Mouse (Mus musculus) cerebellum, adult 11-12 months (tissue): ENCODE results near the gene Rnf34.

Source experiments
- DNase-seq: peaks from one replicate; pipeline ENCODE4 v3.0.0; 2022

Rnf34 gene

DNA sequence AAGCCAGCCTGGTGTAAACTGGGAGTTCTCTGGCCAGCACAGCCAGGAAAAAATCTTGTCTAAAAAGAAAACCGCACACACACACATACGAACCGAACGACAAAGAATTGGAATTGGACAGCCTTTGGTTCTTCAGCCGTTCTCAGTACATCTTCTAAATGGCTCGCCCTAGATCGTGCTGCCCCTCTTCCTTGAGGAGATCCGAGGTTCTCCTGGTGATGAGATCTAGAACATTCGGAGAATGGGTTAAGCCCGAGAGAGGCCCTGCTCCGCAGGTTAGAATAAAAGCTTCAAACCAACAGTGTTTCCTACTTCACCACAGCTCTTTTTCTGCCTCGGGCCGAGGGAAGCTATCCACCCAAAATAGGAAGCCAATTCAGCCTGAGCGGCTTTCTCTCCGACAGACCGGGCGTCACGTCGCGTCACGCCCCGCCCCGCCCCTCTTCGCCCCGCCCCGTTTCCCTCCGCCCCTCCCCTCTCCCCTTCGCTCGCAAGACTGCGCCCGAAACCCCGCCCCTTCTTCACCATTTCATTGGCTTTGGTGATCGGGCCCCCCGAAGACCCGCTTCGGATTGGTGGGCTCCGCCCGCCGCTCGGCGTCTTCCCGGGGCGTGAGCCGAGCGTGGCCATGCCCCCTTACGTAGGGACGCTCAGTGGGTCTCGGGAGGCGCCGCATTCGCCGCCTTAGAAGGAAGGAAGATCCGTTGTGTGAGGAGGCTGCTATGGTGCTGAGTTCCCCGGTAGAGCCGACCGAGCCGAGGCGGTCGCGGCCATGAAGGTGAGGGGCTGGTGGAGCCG lies at the start of gene Rnf34:
Gene Rnf34 (plus strand): TSS at position 528 of the 798 bp plus-strand sequence.
- peak; percentile 99 for DNase-seq

DNA sequence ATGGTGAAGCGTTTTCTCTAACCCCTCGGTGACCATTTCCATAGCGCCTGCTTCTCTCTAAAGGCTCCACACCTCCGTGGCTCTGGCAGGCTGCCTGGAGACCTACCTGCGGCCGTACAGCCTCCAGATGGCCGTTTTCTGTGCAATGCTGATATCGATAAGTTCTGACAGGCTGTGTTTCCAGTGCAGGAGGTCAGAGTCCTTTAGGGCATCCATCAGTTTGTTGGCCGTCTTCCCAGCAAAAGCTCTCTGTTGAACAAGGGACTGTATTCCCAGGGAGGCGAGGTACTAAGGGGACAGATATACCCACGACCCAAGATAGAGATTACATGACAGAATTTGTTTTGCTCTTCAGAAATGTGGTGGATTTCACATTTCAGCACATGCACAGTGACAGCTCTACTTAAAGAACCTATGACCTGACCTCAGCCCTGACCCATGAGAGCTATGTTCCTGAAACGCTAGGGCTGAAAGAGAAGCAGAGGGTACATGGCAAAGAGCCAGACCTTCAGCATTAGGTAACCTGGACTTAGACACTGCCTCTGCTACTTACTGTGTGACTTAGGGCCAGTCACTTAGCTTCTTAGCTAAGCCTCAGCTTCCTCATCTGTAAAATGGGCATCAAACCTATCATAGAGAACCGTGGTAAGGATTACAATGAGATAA lies 49.4 kb upstream of the Rnf34 start:
- DNase-seq, result peak; percentile 82

DNA sequence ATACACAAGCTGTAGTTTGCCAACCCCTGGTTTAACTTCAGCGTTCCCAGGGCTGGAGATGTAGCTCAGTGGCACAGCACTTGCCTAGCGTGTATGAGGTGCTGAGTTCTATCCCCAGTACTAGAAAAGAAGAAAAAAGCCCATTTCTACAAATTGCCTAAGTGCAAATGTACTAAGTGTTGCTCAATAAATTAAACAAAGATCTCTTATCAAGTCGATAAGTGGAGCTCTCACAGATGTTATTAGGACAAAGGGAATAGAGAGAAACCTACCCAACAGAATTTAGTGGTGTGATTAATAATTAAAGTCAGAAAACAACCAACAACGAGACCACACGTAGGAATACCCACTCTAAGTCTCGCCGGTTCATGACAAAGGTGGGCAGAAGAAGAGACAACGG lies 48.2 kb upstream of the Rnf34 start:
- no peak for DNase-seq

GRCm38 (mm10) chr5:122802706-122803105 lies 47.1 kb upstream of the Rnf34 start:
- DNase-seq, result no peak

DNA sequence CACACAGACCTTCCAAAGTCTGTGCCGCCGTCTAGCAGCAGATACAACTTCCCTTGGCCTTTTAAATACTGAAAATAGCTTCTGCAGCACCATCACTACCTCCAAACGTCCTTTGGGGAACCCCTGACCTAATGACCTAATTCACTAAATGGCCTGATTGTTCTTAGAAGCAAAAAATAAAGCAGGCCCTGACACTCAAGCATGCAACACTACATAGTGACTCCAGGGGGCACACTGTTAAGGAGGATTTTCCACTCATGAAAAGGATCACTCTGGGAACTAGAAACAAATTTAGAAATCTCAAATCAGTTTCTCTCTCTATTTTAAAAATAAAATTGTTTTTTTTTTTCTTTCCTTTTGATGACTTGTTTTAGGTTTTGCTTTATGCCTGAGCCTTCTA lies 44.3 kb upstream of the Rnf34 start:
- DNase-seq, result no peak

GRCm38 (mm10) chr5:122811364-122812079 lies 38.3 kb upstream of the Rnf34 start:
- DNase-seq, result no peak

DNA sequence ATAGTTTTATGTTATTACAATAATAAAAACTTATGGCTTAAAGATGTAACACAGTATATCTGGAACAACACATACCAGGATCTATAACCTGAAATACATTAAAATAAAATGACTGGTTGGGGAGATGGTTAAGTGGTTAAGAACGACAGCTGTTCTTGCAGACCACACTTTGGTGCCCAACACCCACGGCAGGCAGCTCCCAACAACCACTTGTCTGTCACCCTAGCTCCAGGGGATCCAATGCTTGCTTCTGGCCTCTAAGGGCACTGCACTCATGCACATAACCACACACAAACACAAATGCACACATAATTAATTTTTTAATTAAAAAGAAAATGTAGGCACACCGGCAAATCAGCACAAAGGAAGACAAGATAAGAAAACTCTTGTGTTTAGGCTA lies 37.1 kb upstream of the Rnf34 start:
- no peak for DNase-seq

DNA sequence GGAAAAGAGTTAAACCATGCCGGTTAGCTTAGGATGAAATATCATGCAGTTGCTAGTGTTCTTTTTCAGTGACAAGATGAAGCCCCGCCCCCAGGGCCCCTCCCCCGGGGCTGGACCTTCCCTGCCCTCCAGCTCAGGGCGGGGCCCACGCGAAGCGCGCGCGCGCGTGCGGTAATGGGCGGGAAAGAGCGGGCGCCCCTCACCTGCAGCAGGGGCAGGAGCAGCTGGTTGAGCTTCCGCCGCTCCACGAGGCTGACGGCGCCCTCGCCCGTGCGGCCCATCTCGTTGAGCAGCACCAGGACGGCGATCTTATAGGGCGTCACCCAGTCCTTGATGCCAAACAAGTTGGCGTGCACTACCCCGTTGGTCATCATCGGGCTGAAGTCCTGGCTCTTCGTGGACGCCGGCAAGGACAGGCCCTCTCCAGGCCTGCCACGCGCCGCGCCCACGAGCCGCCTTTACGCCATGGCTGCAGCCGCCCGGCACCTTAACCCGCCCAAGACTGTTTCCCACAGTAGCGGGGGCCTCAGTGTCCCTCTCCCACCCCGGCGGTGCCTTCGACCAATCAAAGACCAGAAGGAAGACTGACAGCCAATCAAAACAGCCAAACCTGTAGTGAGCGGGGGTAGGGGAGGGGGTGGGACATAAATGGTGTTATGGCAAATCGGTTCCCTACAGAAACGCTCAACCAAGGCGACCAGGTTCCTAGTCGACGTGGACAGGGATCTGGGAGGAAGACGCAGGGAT lies 28.9 kb upstream of the Rnf34 start, which contains the start of gene Anapc5:
Gene Anapc5 (minus strand): TSS at position 563 of the 747 bp plus-strand sequence.
- DNase-seq, result peak; percentile 94

- DNase-seq, result no peak
These were observed 28.3 kb upstream of the Rnf34 start for GRCm38 (mm10) chr5:122821524-122821885.

- no peak for DNase-seq
These were observed 27.4 kb upstream of the Rnf34 start for GRCm38 (mm10) chr5:122822441-122822840.

- DNase-seq, result no peak
These were observed 25.9 kb upstream of the Rnf34 start for GRCm38 (mm10) chr5:122823976-122824375.

DNA sequence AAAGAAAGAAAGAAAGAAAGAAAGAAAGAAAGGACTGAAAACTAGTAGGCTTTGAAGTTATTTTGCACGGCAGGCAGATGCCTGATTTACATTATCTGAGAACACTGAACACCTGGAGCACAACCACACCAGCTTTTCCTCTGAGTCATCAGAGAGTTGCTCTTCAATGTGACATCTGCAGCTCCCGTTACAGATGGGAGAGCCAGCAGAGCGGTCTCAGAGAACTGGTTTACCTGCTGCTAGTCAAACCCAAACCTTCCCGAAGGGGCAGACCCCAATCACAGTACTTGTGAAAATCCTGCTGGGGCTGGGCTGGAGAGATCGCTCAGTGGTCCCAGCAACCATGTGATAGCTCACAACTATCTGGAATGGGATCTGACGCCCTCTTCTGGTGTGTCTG lies 25.4 kb upstream of the Rnf34 start:
- DNase-seq, result no peak

- no peak for DNase-seq
These were observed 24.7 kb upstream of the Rnf34 start for GRCm38 (mm10) chr5:122825099-122825498.

GRCm38 (mm10) chr5:122832536-122832935 lies 17.3 kb upstream of the Rnf34 start:
- DNase-seq, result no peak

- DNase-seq, result no peak
These were observed 16.9 kb upstream of the Rnf34 start for GRCm38 (mm10) chr5:122832996-122833395.

- no peak for DNase-seq
These were observed 8.7 kb upstream of the Rnf34 start for GRCm38 (mm10) chr5:122841126-122841525.

- no peak for DNase-seq
These were observed 6.0 kb upstream of the Rnf34 start for GRCm38 (mm10) chr5:122843799-122844198.

DNA sequence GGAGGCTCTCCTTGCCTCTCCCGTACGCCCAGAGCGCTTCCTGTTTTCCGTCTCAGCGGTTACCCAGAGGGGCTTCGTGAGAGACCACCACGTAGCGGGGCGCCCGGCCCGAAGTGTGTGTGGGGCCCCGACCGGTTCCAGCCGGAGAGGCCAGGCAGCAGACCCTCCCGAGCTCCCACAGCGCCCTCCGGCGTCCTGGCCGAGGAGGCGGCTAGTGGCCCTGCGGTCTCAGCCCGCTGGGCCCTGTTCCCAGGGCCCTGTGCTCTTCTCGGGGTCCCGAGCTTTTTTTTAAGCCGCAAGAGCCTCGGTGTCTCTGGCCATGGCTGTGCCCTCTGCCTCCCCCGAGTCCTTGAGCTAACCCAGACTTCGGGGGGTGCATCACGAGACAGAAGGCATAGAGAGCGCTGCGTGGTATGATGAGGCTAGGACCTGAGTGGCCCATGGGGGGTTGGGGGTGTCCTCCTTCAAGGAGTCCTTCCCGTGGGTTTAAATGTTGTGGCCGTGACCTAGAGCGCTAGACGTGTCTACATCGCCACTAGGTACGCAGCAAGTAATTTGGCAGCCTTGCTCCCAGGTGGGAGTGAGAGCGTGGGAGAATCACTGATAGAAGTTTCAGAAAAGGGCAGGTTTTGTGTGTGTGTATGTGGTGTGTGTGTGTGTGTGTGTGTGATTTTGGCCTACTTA lies 613 bp downstream of the Rnf34 start:
- no peak for DNase-seq

- no peak for DNase-seq
These were observed 2.8 kb downstream of the Rnf34 start for GRCm38 (mm10) chr5:122852611-122853010.

- DNase-seq, result no peak
These were observed 6.0 kb downstream of the Rnf34 start for GRCm38 (mm10) chr5:122855858-122856257.

- DNase-seq, result no peak
These were observed 13.2 kb downstream of the Rnf34 start for GRCm38 (mm10) chr5:122863053-122863452.

GRCm38 (mm10) chr5:122872626-122873025 lies 22.8 kb downstream of the Rnf34 start:
- DNase-seq, result no peak
